ENCODE assay signal across 7 mouse cellular contexts in the genomic region with DNA sequence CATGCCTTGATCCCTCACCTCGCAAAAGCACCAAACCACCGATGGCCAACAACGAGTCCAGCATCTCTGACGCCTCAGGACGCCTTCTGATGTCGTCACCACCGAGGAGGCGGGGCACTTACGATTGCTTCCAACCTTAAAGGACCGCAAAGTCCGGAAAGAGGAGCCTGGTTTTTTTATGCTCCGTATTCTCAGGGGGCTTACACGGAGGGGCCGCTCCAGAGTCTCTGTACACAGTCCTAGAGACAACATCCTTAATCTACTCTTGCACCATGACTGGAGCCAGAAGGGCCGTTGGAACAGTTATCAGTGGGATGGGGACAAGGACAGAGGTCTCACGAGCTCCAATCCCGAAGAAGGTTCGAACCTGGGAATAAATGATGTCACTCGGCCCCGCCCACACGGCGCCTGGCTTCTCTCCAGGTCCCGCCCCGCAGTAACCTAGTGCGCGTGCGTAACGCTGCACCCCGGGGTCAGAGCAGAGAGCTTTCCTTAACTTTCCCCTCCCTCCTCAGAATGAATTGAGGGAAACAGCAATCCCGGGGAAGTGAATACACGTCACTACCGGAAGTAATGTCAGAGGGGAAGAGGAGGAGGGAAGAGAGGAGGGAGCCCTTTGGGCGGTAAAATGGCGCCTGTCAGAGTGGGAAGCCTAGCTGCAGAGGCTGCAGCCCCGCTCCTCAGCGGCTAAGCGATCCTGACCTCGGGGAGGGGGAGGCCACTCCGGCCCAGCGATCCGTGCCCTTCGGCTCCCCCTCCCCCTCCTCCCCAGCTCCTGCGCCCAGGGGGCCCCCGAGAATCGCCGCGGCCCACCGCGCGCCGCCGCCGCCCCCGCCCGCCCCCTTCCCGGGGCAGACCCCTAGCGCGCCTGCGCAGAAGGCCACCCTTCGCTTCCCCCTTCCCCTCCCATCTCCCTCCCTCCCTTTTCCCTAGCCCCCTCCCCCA. TPM values are rescaled to one million over a fixed set of nuclear protein-coding genes. Genes with fewer than 3 reads are reported as not detected.
DNase-seq lines count a peak whose midpoint lies in the region; ATAC-seq lines count a peak whose summit lies in the region.

No protein-coding gene starts in this region.

- under 1% methylated on average over 48 of the region's 60 CpGs for WGBS in embryonic facial prominence, embryonic 12.5 days
- under 1% methylated on average over 44 of the region's 60 CpGs for WGBS in limb, embryonic 11.5 days
- WGBS in midbrain, embryonic 14.5 days: under 1% methylated on average over 43 of the region's 60 CpGs

- H3K4me1 ChIP-seq in embryonic facial prominence, embryonic 12.5 days: peaks cover 20% of the 10 kb centered on the region
- peaks cover 13% of the 10 kb centered on the region; the same call in 1 of the 2 replicates for H3K4me1 ChIP-seq in limb, embryonic 11.5 days (ENCODE audit: control insufficient read depth, insufficient read depth, low read length)
- H3K4me1 ChIP-seq in midbrain, embryonic 14.5 days (ENCODE audit: control insufficient read depth, insufficient read depth, low read length): peaks cover 33% of the 10 kb centered on the region

- H3K27me3 ChIP-seq in embryonic facial prominence, embryonic 12.5 days: no peaks in the 10 kb centered on the region
- no peaks in the 10 kb centered on the region for H3K27me3 ChIP-seq in limb, embryonic 11.5 days (ENCODE audit: control insufficient read depth, insufficient read depth, low read length)
- no peaks in the 10 kb centered on the region for H3K27me3 ChIP-seq in midbrain, embryonic 14.5 days (ENCODE audit: control insufficient read depth, insufficient read depth, low read length)

- peak; percentile 96 for DNase-seq in adrenal gland, postnatal 25 days
- DNase-seq in heart, adult 11 months: peak; percentile 100
- DNase-seq in kidney, adult 18-20 months: peak; percentile 100
- peak; percentile 99 for DNase-seq in limb, embryonic 11.5 days (ENCODE audit: low spot score)
- DNase-seq in midbrain, embryonic 14.5 days: peak; percentile 99
- DNase-seq in spleen, adult 18-20 months: peak; percentile 84 to 90

- H3K9ac ChIP-seq in embryonic facial prominence, embryonic 12.5 days: peak overlapping the region; percentile 99
- peak overlapping the region; percentile 96 for H3K9ac ChIP-seq in limb, embryonic 11.5 days (ENCODE audit: low read length)
- H3K9ac ChIP-seq in midbrain, embryonic 14.5 days (replicated peaks; ENCODE audit: low read length): peak overlapping the region; percentile 98

- H3K4me3 ChIP-seq in embryonic facial prominence, embryonic 12.5 days: peak overlapping the region; percentile 99
- peak overlapping the region; percentile 99 for H3K4me3 ChIP-seq in limb, embryonic 11.5 days (ENCODE audit: low read depth, low read length)
- H3K4me3 ChIP-seq in midbrain, embryonic 14.5 days (replicated peaks; ENCODE audit: low read depth, low read length): peak overlapping the region; percentile 100

- H3K4me2 ChIP-seq in embryonic facial prominence, embryonic 12.5 days (replicated peaks): peak overlapping the region; percentile 78
- peak overlapping the region; percentile 87 for H3K4me2 ChIP-seq in limb, embryonic 11.5 days (ENCODE audit: low read depth, severe bottlenecking)
- H3K4me2 ChIP-seq in midbrain, embryonic 14.5 days (ENCODE audit: low read length): peak overlapping the region; percentile 80

- H3K9me3 ChIP-seq in embryonic facial prominence, embryonic 12.5 days: no peaks in the 10 kb centered on the region
- H3K9me3 ChIP-seq in limb, embryonic 11.5 days (ENCODE audit: control insufficient read depth, low read length): no peaks in the 10 kb centered on the region
- no peaks in the 10 kb centered on the region for H3K9me3 ChIP-seq in midbrain, embryonic 14.5 days (ENCODE audit: control insufficient read depth, low read length)

- ATAC-seq in embryonic facial prominence, embryonic 12.5 days (ENCODE audit: insufficient number of reproducible peaks, insufficient read depth, low FRiP score, low TSS enrichment): peak; percentile 91
- peak; percentile 95 for ATAC-seq in limb, embryonic 11.5 days (ENCODE audit: insufficient number of reproducible peaks, low FRiP score, low TSS enrichment, low read depth)
- ATAC-seq in midbrain, embryonic 14.5 days (ENCODE audit: low FRiP score, low TSS enrichment): peak; percentile 95

- peak overlapping the region; percentile 99 for H3K27ac ChIP-seq in embryonic facial prominence, embryonic 12.5 days
- peak overlapping the region; percentile 98 for H3K27ac ChIP-seq in limb, embryonic 11.5 days (replicated peaks; ENCODE audit: low read depth, low read length)
- peak overlapping the region; percentile 99 for H3K27ac ChIP-seq in midbrain, embryonic 14.5 days (replicated peaks; ENCODE audit: low read depth, low read length)

- H3K36me3 ChIP-seq in embryonic facial prominence, embryonic 12.5 days: peaks cover 45% of the 10 kb centered on the region
- peaks cover 10% of the 10 kb centered on the region for H3K36me3 ChIP-seq in limb, embryonic 11.5 days (ENCODE audit: control insufficient read depth, insufficient read depth, low read length)
- H3K36me3 ChIP-seq in midbrain, embryonic 14.5 days (ENCODE audit: control insufficient read depth, insufficient read depth, low read length): peaks cover 40% of the 10 kb centered on the region

RNA-seq across cellular contexts. Expression of gene Ctdnep1, which starts 0.5 kb away (rescaled TPM):
- total RNA-seq in adrenal gland, postnatal 25 days (2021): 123 and 141 TPM in 2 replicates
- 32.4 and 32.8 TPM in 2 replicates for polyA plus RNA-seq in embryonic facial prominence, embryonic 12.5 days (2016; fragmentation: Nextera tagmentation; extraction: Ambion mirVana)
- polyA plus RNA-seq in limb, embryonic 11.5 days (2014; fragmentation: Nextera tagmentation; extraction: Ambion mirVana): 22.8 and 27.6 TPM in 2 replicates
- 24.4 and 39.0 TPM in 2 replicates for polyA plus RNA-seq in midbrain, embryonic 14.5 days (2014; fragmentation: Nextera tagmentation; extraction: Ambion mirVana)

RNA-seq across cellular contexts. Expression of gene Elp5, which starts 1.8 kb away (rescaled TPM):
- 71.1 and 76.1 TPM in 2 replicates for total RNA-seq in adrenal gland, postnatal 25 days (2021)
- polyA plus RNA-seq in embryonic facial prominence, embryonic 12.5 days (2016; fragmentation: Nextera tagmentation; extraction: Ambion mirVana): 123 and 130 TPM in 2 replicates
- polyA plus RNA-seq in limb, embryonic 11.5 days (2014; fragmentation: Nextera tagmentation; extraction: Ambion mirVana): 148 and 151 TPM in 2 replicates
- polyA plus RNA-seq in midbrain, embryonic 14.5 days (2014; fragmentation: Nextera tagmentation; extraction: Ambion mirVana): 162 and 193 TPM in 2 replicates

RNA-seq across cellular contexts. Expression of gene Gabarap, which starts 10.5 kb away (rescaled TPM):
- 406 and 407 TPM in 2 replicates for total RNA-seq in adrenal gland, postnatal 25 days (2021)
- polyA plus RNA-seq in embryonic facial prominence, embryonic 12.5 days (2016; fragmentation: Nextera tagmentation; extraction: Ambion mirVana): 463 and 471 TPM in 2 replicates
- 397 and 432 TPM in 2 replicates for polyA plus RNA-seq in limb, embryonic 11.5 days (2014; fragmentation: Nextera tagmentation; extraction: Ambion mirVana)
- polyA plus RNA-seq in midbrain, embryonic 14.5 days (2014; fragmentation: Nextera tagmentation; extraction: Ambion mirVana): 616 and 626 TPM in 2 replicates

RNA-seq across cellular contexts. Expression of gene Phf23, which starts 15.1 kb away (rescaled TPM):
- 55.7 and 64.6 TPM in 2 replicates for total RNA-seq in adrenal gland, postnatal 25 days (2021)
- polyA plus RNA-seq in embryonic facial prominence, embryonic 12.5 days (2016; fragmentation: Nextera tagmentation; extraction: Ambion mirVana): 95.1 and 99.1 TPM in 2 replicates
- polyA plus RNA-seq in limb, embryonic 11.5 days (2014; fragmentation: Nextera tagmentation; extraction: Ambion mirVana): 56.1 and 64.9 TPM in 2 replicates
- 41.3 and 48.9 TPM in 2 replicates for polyA plus RNA-seq in midbrain, embryonic 14.5 days (2014; fragmentation: Nextera tagmentation; extraction: Ambion mirVana)

RNA-seq across cellular contexts. Expression of gene Cldn7, which starts 15.9 kb away (rescaled TPM):
- 0.52 TPM in 1 of 2 replicates, not detected in the other for total RNA-seq in adrenal gland, postnatal 25 days (2021)
- polyA plus RNA-seq in embryonic facial prominence, embryonic 12.5 days (2016; fragmentation: Nextera tagmentation; extraction: Ambion mirVana): 29.6 and 32.2 TPM in 2 replicates
- 12.7 and 13.2 TPM in 2 replicates for polyA plus RNA-seq in limb, embryonic 11.5 days (2014; fragmentation: Nextera tagmentation; extraction: Ambion mirVana)
- 0.20 TPM in 1 of 2 replicates, not detected in the other for polyA plus RNA-seq in midbrain, embryonic 14.5 days (2014; fragmentation: Nextera tagmentation; extraction: Ambion mirVana)

Comparison
In these comparisons a context has a peak if more than half of its experiments do, and no peak if none do; other contexts are left out.
1. Peak in every context shown above with its lines: DNase-seq, ATAC-seq, H3K4me3 ChIP-seq and H3K27ac ChIP-seq.